Mouse (Mus musculus) layer of hippocampus, adult 6 months (tissue): Measurements from ENCODE around the gene Abcd3. TPM values are rescaled to one million over a fixed set of nuclear protein-coding genes. Genes with fewer than 3 reads are reported as not detected.

Experiments
- long read RNA-seq, 2 experiments: library from polyadenylated mRNA; unstranded; transcript quantifications; one replicate each; pipeline ENCODE4 v2.0.0; 2019 to 2020
- polyA plus RNA-seq: library from polyadenylated mRNA; unstranded; fragments of <200 nt; fragmentation: Nextera tagmentation; gene quantifications from 2 replicates; pipeline ENCODE4 v1.2.3, GENCODE M21; 2021

Gene Abcd3
- 50.3 and 52.9 TPM in 2 replicates for polyA plus RNA-seq
- long read RNA-seq, experiment 1, transcript Abcd3-201 (23 exons, 3,489 nt): major isoform, 106 of 146 reads
- long read RNA-seq, experiment 1, partial matches to known transcripts: 32 of 146 reads
- long read RNA-seq, experiment 1, other reads (novel, unspliced or antisense): 8 of 146 reads
- long read RNA-seq, experiment 2, transcript Abcd3-201 (23 exons, 3,489 nt): major isoform, 362 of 418 reads
- long read RNA-seq, experiment 2, partial matches to known transcripts: 19 of 418 reads
- long read RNA-seq, experiment 2, other reads (novel, unspliced or antisense): 36 of 418 reads

DNA sequence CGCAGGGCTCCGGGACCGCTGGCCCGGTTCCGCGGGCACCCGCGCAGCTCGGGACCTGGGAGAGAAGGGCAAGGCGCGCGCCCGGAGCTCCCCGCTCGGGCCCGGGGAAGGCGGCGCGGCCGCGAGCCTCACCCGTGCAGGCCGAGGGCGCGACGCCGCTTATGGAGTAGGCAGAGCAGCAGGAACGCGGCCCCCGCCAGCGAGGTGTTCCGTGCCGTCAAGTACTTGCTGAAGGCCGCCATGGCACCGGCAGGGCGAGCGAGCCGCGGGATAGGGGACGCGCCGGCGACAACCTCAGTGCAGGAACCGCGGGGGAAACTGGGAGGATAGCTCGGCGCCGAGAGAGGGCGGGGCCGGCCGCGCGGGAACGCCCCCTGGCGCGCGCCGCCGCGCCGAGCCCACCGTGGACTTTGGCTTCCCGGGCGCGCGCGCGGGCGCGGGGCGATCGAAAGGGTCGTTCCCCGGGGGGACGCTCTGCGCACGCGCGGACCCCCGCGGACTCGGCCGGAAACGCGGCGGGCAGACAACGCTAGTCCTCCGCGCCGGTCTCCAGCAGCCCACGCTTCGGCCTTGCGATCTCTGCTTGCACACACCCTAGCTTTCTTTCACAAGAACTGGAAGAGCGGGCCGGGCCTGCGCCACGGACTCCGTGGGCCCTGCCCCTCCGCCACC is at the start of gene Abcd3:
Abcd3 (minus strand) TSS at position 426 of the 672 bp plus-strand sequence.

DNA sequence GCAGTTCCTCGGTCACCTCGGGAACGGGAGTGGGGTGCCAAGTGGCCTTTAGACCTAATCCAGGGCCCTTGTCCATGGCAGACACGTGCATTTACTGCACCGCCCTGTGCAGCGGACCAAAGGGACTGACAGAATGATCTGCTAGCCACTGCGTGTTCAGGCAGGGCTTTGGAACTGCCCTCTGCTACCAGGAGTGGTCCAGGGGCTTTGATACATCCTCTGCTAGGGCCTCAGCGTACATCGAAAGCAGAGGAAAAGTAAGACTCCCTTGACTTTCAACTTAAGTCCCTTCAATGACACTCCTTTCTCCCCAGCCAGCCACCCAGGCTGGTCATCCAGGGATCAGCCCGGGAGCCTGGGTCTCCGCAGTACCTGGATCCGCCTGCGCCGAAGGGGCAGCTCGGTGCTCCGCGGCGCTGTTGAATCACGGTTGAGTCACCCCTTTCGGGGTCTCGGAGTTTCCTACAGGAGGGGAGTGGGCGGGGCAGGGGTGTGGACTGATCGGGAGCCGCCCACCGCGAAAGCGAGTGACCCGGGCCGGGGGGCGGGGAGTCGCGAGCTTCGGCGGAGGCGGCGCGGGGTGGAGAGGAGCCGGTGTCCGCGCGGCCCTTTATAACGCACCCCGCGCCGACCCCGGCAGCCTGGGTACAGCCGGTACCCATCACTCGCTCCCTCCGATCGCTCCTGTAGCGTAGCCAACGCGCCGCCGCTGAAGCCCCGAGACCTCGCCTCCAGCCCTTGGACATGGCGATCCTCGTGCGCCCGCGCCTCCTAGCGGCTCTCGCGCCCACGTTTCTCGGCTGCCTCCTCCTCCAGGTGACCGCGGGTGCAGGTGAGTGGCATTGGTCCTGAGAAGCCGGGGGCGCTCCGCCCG is 91.9 kb downstream of the Abcd3 start, which contains the start of gene F3:
F3 (plus strand) TSS at position 567 of the 874 bp plus-strand sequence.

Other genes with a start within 250 kb of the Abcd3 start
- not detected in 2 replicates for gene 4930432M17Rik, start 144.5 kb downstream of the Abcd3 start, polyA plus RNA-seq
- gene F3, start 91.8 kb downstream of the Abcd3 start, polyA plus RNA-seq: 68.2 and 69.9 TPM in 2 replicates
- 2.1 and 2.3 TPM in 2 replicates for gene Arhgap29, start 137.2 kb upstream of the Abcd3 start, polyA plus RNA-seq
- gene Abca4, start 229.1 kb upstream of the Abcd3 start, polyA plus RNA-seq: 0.16 and 2.5 TPM in 2 replicates